Mouse (Mus musculus) embryonic facial prominence, embryonic 10.5 days (tissue): Measurements from ENCODE around the gene Cdip1. TPM values are rescaled to one million over a fixed set of nuclear protein-coding genes. Genes with fewer than 3 reads are reported as not detected.

Experiments used
- polyA plus RNA-seq: library from polyadenylated mRNA; unstranded; fragments of >200 nt; fragmentation: Nextera tagmentation; extraction: Ambion mirVana; gene quantifications from 2 replicates; pipeline ENCODE4 v1.2.1, GENCODE M21; 2016

The Cdip1 gene
- polyA plus RNA-seq, 1 experiment from 2014 or later: 112 TPM

Other genes with a start within 250 kb of the Cdip1 start
- gene Srl, start 248.5 kb downstream of the Cdip1 start, polyA plus RNA-seq: 25.5 and 26.6 TPM in 2 replicates
- 37.7 and 39.5 TPM in 2 replicates for gene Tfap4, start 230.4 kb downstream of the Cdip1 start, polyA plus RNA-seq
- gene Glis2, start 195.6 kb downstream of the Cdip1 start, polyA plus RNA-seq: 22.2 and 22.3 TPM in 2 replicates
- 92.6 and 97.5 TPM in 2 replicates for gene Pam16, start 165.3 kb downstream of the Cdip1 start, polyA plus RNA-seq
- gene Vasn, start 150.4 kb downstream of the Cdip1 start, polyA plus RNA-seq: 14.4 and 16.2 TPM in 2 replicates
- 66.6 and 66.7 TPM in 2 replicates for gene Dnaja3, start 150.3 kb downstream of the Cdip1 start, polyA plus RNA-seq
- gene Coro7, start 110.5 kb downstream of the Cdip1 start, polyA plus RNA-seq: 23.3 and 23.9 TPM in 2 replicates
- gene Nmral1, start 70.9 kb downstream of the Cdip1 start, polyA plus RNA-seq: 218 and 228 TPM in 2 replicates
- 84.6 and 91.9 TPM in 2 replicates for gene Hmox2, start 63.9 kb downstream of the Cdip1 start, polyA plus RNA-seq
- 0.25 and 0.66 TPM in 2 replicates for gene 4930562C15Rik, start 45.1 kb upstream of the Cdip1 start, polyA plus RNA-seq
- 44.0 and 46.2 TPM in 2 replicates for gene Ubald1, start 90.0 kb upstream of the Cdip1 start, polyA plus RNA-seq
- gene Mgrn1, start 96.0 kb upstream of the Cdip1 start, polyA plus RNA-seq: 64.9 and 72.0 TPM in 2 replicates
- 139 and 151 TPM in 2 replicates for gene Nudt16l1, start 148.5 kb upstream of the Cdip1 start, polyA plus RNA-seq
- 45.3 and 45.8 TPM in 2 replicates for gene Anks3, start 173.9 kb upstream of the Cdip1 start, polyA plus RNA-seq
- gene Sept12, start 207.6 kb upstream of the Cdip1 start, polyA plus RNA-seq: not detected in 2 replicates
- 3.4 and 3.6 TPM in 2 replicates for gene Smim22, start 217.0 kb upstream of the Cdip1 start, polyA plus RNA-seq
- 63.6 and 66.2 TPM in 2 replicates for gene Rogdi, start 223.3 kb upstream of the Cdip1 start, polyA plus RNA-seq